Comparison of ENCODE assay signal across 8 mouse cellular contexts in genomic region chr9:24501618-24502017, GRCm38 (mm10). TPM values are rescaled to one million over a fixed set of nuclear protein-coding genes. Genes with fewer than 3 reads are reported as not detected.
DNase-seq lines count a peak whose midpoint lies in the region; ATAC-seq and TF ChIP-seq lines count a peak whose summit lies in the region.

No protein-coding gene starts in this region.

- TF ChIP-seq CTCF in kidney, adult 2 months (conservative IDR thresholded peaks at IDR 0.05; ENCODE audit: insufficient read depth, insufficient read length, low read depth, low read length) = peak; percentile 34
- TF ChIP-seq CTCF in forebrain, postnatal 0 days (IDR thresholded peaks at IDR 0.05; ENCODE audit: low read depth) = peak; percentile 51

- H3K9ac ChIP-seq in forebrain, postnatal 0 days = peak overlapping the region; percentile 31; the same call in 1 of the 2 replicates

- no peak overlapping the region for H3K27ac ChIP-seq in kidney, adult 2 months (ENCODE audit: insufficient read depth, low read depth, low read length)
- no peak overlapping the region for H3K27ac ChIP-seq in forebrain, postnatal 0 days (ENCODE audit: low read depth, low read length)
- no peak overlapping the region for H3K27ac ChIP-seq in midbrain, embryonic 10.5 days (replicated peaks)

- no peaks in the 10 kb centered on the region for H3K9me3 ChIP-seq in forebrain, postnatal 0 days (ENCODE audit: low read length)
- H3K9me3 ChIP-seq in midbrain, embryonic 10.5 days (replicated peaks) = no peaks in the 10 kb centered on the region

- no peaks in the 10 kb centered on the region for H3K36me3 ChIP-seq in kidney, adult 2 months (ENCODE audit: control insufficient read depth, insufficient read depth, low read length)
- no peaks in the 10 kb centered on the region for H3K36me3 ChIP-seq in forebrain, postnatal 0 days (ENCODE audit: insufficient read depth)
- no peaks in the 10 kb centered on the region for H3K36me3 ChIP-seq in midbrain, embryonic 10.5 days

- H3K4me1 ChIP-seq in kidney, adult 2 months (ENCODE audit: control insufficient read depth, insufficient read depth, low read length) = no peaks in the 10 kb centered on the region; the same call in 1 of the 2 replicates
- H3K4me1 ChIP-seq in forebrain, postnatal 0 days (ENCODE audit: insufficient read depth) = peaks cover 4% of the 10 kb centered on the region; the same call in 1 of the 2 replicates
- peaks cover 23% of the 10 kb centered on the region for H3K4me1 ChIP-seq in midbrain, embryonic 10.5 days

- no peak for TF ChIP-seq POLR2A in kidney, adult 2 months (IDR thresholded peaks at IDR 0.05; ENCODE audit: low read depth, low read length)

- no peak overlapping the region for H3K4me3 ChIP-seq in kidney, adult 2 months (ENCODE audit: insufficient read depth, low read depth, low read length)
- H3K4me3 ChIP-seq in forebrain, postnatal 0 days (ENCODE audit: low read depth, low read length) = peak overlapping the region; percentile 87
- H3K4me3 ChIP-seq in midbrain, embryonic 10.5 days = peak overlapping the region; percentile 73

- peak overlapping the region; percentile 77 for H3K4me2 ChIP-seq in forebrain, postnatal 0 days (ENCODE audit: low read depth)

- H3K27me3 ChIP-seq in kidney, adult 2 months (replicated peaks; ENCODE audit: control insufficient read depth, insufficient read depth, low read length) = no peaks in the 10 kb centered on the region
- no peaks in the 10 kb centered on the region for H3K27me3 ChIP-seq in forebrain, postnatal 0 days (ENCODE audit: insufficient read depth, low read length)
- H3K27me3 ChIP-seq in midbrain, embryonic 10.5 days (ENCODE audit: low read depth, poor library complexity, severe bottlenecking) = no peaks in the 10 kb centered on the region

- DNase-seq in kidney, adult 2 months = no peak
- no peak for DNase-seq in kidney, postnatal 36 days
- peak; percentile 59 for DNase-seq in NIH3T3 (ENCODE audit: low read depth)
- peak; percentile 52 for DNase-seq in forebrain, postnatal 0 days
- no peak for DNase-seq in midbrain, embryonic 10.5 days (ENCODE audit: low spot score)
- DNase-seq in T-cell, adult 2 months (ENCODE audit: low spot score) = no peak
- no peak for DNase-seq in layer of hippocampus, adult 9-11 months
- no peak for DNase-seq in layer of hippocampus, postnatal 10 days (ENCODE audit: low spot score in 2 of 2)

- ATAC-seq in forebrain, postnatal 0 days = no peak

- whole genome bisulfite sequencing in kidney, adult 2 months = 65% methylated on average over 2 of the region's 2 CpGs
- WGBS in forebrain, postnatal 0 days = 16% methylated on average over 2 of the region's 2 CpGs
- WGBS in midbrain, embryonic 10.5 days = 71% methylated on average over 2 of the region's 2 CpGs

RNA-seq across cellular contexts. Expression of gene Dpy19l1, which starts 1.3 kb away (rescaled TPM):
- 4.3 and 5.5 TPM in 2 replicates for polyA plus RNA-seq in kidney, adult 2 months (2012; rRNA removed)
- total RNA-seq in forebrain, postnatal 0 days (2014; rRNA removed) = 53.1 and 71.5 TPM in 2 replicates
- 18.7 and 20.1 TPM in 2 replicates for polyA plus RNA-seq in forebrain, postnatal 0 days (2015; fragmentation: Nextera tagmentation; extraction: Ambion mirVana)
- polyA plus RNA-seq in midbrain, embryonic 10.5 days (2016; fragmentation: Nextera tagmentation; extraction: Ambion mirVana) = 7.6 and 9.6 TPM in 2 replicates
- total RNA-seq in layer of hippocampus, postnatal 10 days (2021) = 10 to 100 TPM; 35.9 to 37.9 TPM

Comparison
In these comparisons a context has a peak if more than half of its experiments do, and no peak if none do; other contexts are left out.
1. DNase-seq: peak in NIH3T3 (single experiment) and forebrain, postnatal 0 days (single experiment); none in kidney, adult 2 months (single experiment), kidney, postnatal 36 days (0 of 2), midbrain, embryonic 10.5 days (single experiment), T-cell, adult 2 months (single experiment), layer of hippocampus, adult 9-11 months (single experiment) and layer of hippocampus, postnatal 10 days (0 of 2).